Mouse (Mus musculus) liver, embryonic 14.5 days (tissue): ENCODE measurements around the gene Amdhd2.

Experiments
- CTCF ChIP-seq: IDR thresholded peaks from 2 replicates; pipeline ENCODE4 v1.5.1; 2016; ENCODE audit warnings: antibody characterized with exemption, low read depth, control low read depth
- EP300 ChIP-seq: IDR thresholded peaks from 2 replicates; pipeline ENCODE4 v1.6.1; 2016; ENCODE audit warnings: antibody characterized with exemption, low read depth

- no peak for TF ChIP-seq CTCF
- TF ChIP-seq EP300: no peak
These were observed 36.2 kb upstream of the Amdhd2 start for GRCm38 (mm10) chr17:24199741-24200140.
